Mouse (Mus musculus): ENCODE data around the gene Sh2d3c.
A peak's percentile ranks its signal among the peaks of the same experiment; 100 is the strongest.

Gene Sh2d3c

GRCm38 (mm10) chr2:32724832-32725790, 4.3 kb downstream of the Sh2d3c start:
- DNase-seq = peak; percentile 60 to 75

GRCm38 (mm10) chr2:32727435-32727834, 6.6 kb downstream of the Sh2d3c start:
- peak; percentile 97 to 98 for DNase-seq

GRCm38 (mm10) chr2:32728463-32728862, 7.6 kb downstream of the Sh2d3c start:
- peak; percentile 77 to 92 for DNase-seq

- DNase-seq = no peak
These were observed 8.7 kb downstream of the Sh2d3c start for GRCm38 (mm10) chr2:32729547-32729946.

GRCm38 (mm10) chr2:32730854-32731253, 10.0 kb downstream of the Sh2d3c start:
- peak in 1 of 2 experiments; percentile 35 for DNase-seq

GRCm38 (mm10) chr2:32731911-32732310, 11.1 kb downstream of the Sh2d3c start:
- peak in 1 of 2 experiments; percentile 43 for DNase-seq

GRCm38 (mm10) chr2:32732695-32733094, 11.8 kb downstream of the Sh2d3c start:
- DNase-seq = no peak

GRCm38 (mm10) chr2:32734480-32734879, 13.6 kb downstream of the Sh2d3c start:
- DNase-seq = peak; percentile 41 to 76

GRCm38 (mm10) chr2:32734933-32735332, 14.1 kb downstream of the Sh2d3c start:
- DNase-seq = peak; percentile 74 to 91

- peak in 1 of 2 experiments; percentile 66 for DNase-seq
These were observed 15.5 kb downstream of the Sh2d3c start for GRCm38 (mm10) chr2:32736306-32736829.

GRCm38 (mm10) chr2:32737008-32737407, 16.2 kb downstream of the Sh2d3c start:
- DNase-seq = no peak

GRCm38 (mm10) chr2:32739311-32739710, 18.5 kb downstream of the Sh2d3c start:
- DNase-seq = no peak

GRCm38 (mm10) chr2:32740916-32741272, 20.0 kb downstream of the Sh2d3c start, which contains the start of gene 6330409D20Rik:
6330409D20Rik (minus strand) TSS chr2:32741016.
- DNase-seq = no peak

- DNase-seq = peak in 1 of 2 experiments; percentile 63
These were observed 20.7 kb downstream of the Sh2d3c start for GRCm38 (mm10) chr2:32741273-32742172.

GRCm38 (mm10) chr2:32742173-32742531, 21.3 kb downstream of the Sh2d3c start:
- DNase-seq = no peak

- no peak for DNase-seq
These were observed 23.6 kb downstream of the Sh2d3c start for GRCm38 (mm10) chr2:32744272-32744982.

- no peak for DNase-seq
These were observed 28.2 kb downstream of the Sh2d3c start for GRCm38 (mm10) chr2:32749082-32749481.

- DNase-seq = no peak
These were observed 29.3 kb downstream of the Sh2d3c start for GRCm38 (mm10) chr2:32750199-32750598.

GRCm38 (mm10) chr2:32750887-32751664, 30.2 kb downstream of the Sh2d3c start:
- peak; percentile 86 to 94 for DNase-seq

- no peak for DNase-seq
These were observed 30.8 kb downstream of the Sh2d3c start for GRCm38 (mm10) chr2:32751665-32752033.

GRCm38 (mm10) chr2:32752181-32752580, 31.3 kb downstream of the Sh2d3c start:
- DNase-seq = no peak

- no peak for DNase-seq
These were observed 35.8 kb downstream of the Sh2d3c start for GRCm38 (mm10) chr2:32756674-32757055.

All from kidney, postnatal 25 days (tissue).